Mouse (Mus musculus) T-helper 1 cell (primary cell): ENCODE data around the gene Gm11487.
"Not testable (repeated sequence)": the region's sequence is repeated elsewhere in the genome, so short reads cannot be mapped to it uniquely, and the experiment has no call there.

Source experiments
- in situ Hi-C: fragments of 300-600 bp; cut with MboI, MseI; formaldehyde crosslinking; loops from one replicate; pipeline ENCODE4 v1.15.1; 2025; ENCODE audit warnings: high pct_unique_total_duplicates

The Gm11487 gene

DNA sequence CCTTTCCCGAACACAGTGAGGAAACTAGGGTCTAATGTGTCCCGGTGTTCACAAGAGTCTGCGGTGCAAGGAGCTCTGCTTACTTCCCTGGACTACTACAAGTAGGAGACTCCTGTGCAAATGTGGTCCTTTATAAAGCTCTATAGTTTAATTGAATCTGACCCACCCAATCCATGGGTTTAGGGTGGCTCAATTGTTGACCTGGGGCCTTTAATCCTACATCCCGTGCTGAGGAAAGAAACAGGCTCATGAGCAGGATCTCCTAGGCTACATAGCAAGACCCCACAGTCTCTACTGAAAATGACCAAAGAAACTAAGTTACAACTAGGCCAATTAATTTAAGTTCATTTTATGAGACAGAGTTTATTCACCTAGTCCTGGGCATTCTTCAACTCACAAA is at the start of gene Gm11487:
Gene Gm11487 (minus strand): TSS at position 101 of the 400 bp plus-strand sequence.
- in situ Hi-C loops = not testable (repeated sequence)

- in situ Hi-C loops = no loop called here
Measured at GRCm38 (mm10) chr4:73444715-73445114, 39.8 kb upstream of the Gm11487 start.

DNA sequence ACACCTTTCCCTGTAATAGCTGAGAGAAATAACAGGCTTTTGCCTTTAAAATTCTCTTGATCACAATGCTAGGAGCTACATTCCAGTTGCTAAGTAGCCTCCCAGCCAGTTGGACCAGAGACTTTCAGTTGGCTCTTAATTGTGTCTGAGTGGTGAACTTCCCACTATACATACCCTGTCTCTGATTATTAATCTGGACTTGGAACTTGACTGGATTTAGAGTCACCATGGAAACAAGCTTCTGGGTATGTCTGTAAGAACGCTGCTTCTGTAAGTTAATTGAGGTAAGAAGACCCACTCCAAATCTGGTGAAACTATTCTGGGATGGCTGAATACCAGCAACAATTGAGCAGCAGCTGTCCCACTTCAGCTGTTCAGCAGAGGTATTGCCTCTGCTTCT is 37.7 kb upstream of the Gm11487 start:
- in situ Hi-C loops = no loop called here

- in situ Hi-C loops = no loop called here
Measured at GRCm38 (mm10) chr4:73425903-73426302, 21.0 kb upstream of the Gm11487 start.

DNA sequence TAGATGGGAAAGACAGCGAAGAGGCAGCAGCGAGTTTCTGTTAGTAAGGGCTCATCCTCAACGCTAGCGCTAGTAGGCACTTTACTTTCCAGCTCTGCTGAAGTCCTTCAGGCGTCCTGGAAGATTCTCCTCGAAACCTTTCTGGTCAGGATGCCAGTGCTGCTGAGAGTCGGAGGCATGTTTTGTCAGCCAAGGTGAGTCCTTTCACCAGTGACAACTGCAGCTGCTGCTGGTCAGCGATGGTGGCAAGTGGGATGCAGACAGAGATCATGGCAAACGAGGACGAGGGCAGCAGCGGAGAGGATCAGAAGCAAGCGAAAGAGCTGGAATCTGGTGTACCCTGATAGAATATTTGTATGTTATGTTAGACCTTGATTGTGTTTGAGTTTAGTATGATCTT is 18.2 kb upstream of the Gm11487 start:
- in situ Hi-C loops = no loop called here

DNA sequence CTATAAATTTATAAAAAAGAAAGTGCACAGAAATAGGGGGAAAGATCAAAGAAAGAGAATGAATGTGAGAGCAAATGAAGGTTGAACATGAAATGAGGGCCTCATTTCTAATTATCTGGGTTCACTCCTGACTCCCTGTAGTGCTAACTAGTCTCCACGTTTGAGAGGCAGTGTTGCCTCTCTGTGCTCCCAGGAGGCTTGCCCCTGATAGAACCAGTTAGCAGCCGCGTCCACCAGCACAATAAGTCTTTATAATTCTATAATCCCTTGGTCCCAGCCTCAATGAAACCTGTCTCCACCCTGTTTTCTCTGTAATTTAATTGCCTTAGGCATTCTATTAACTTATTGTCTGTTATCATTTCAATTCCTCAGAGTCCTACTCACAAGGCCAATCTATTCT is 38.3 kb downstream of the Gm11487 start:
- in situ Hi-C loops = no loop called here
